Mouse (Mus musculus) yolk sac, embryonic 10.5 days (tissue): ENCODE data around the gene Zfp182.
A peak's percentile ranks its signal among the peaks of the same experiment; 100 is the strongest.

Source experiments
- DNase-seq: peaks from one replicate; pipeline ENCODE4 v3.0.0-alpha.2; 2017; ENCODE audit warnings: low spot score

The Zfp182 gene

GRCm38 (mm10) chrX:21061866-21062543, at the start of gene Zfp182:
Gene Zfp182, minus strand, starts transcription at chrX:21062316.
- peak; percentile 70 for DNase-seq

- DNase-seq = no peak
These were observed 27.7 kb upstream of the Zfp182 start for GRCm38 (mm10) chrX:21089867-21090239.

GRCm38 (mm10) chrX:21088983-21089866, 27.1 kb upstream of the Zfp182 start, which contains the start of gene Zfp300:
Gene Zfp300, minus strand, starts transcription at chrX:21089527.
- DNase-seq = peak; percentile 52

- no peak for DNase-seq
These were observed 26.5 kb upstream of the Zfp182 start for GRCm38 (mm10) chrX:21088645-21088982.

GRCm38 (mm10) chrX:21068106-21068505, 6.0 kb upstream of the Zfp182 start, which contains the start of gene Spaca5:
Gene Spaca5, plus strand, starts transcription at chrX:21068406.
- no peak for DNase-seq

- no peak for DNase-seq
These were observed 401 bp upstream of the Zfp182 start for GRCm38 (mm10) chrX:21062544-21062890.

GRCm38 (mm10) chrX:21061460-21061859, 656 bp downstream of the Zfp182 start:
- no peak for DNase-seq

- no peak for DNase-seq
These were observed 81.2 kb downstream of the Zfp182 start for GRCm38 (mm10) chrX:20980901-20981300.
